ENCODE assay signal across 8 mouse cellular contexts in the genomic region with DNA sequence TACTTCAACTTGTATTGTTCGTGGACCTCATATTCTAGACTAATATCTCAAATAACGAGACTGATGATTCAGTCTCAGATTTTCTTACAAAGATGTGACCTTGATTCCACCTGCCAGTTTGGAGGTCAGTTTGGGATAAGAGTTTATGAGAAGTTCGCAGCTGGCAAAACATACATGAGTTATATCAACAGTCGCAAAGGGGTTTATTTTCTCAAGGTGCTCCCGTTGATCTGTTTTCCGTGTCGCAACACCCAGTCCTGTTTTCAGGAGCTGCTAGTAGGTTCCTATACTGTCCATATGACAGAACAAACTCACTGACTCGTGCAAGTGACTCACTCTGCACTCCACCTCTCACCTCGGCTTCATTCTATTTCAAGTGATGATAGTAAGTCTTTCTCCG. TPM values are rescaled to one million over a fixed set of nuclear protein-coding genes. Genes with fewer than 3 reads are reported as not detected.
A peak's percentile ranks its signal among the peaks of the same experiment; 100 is the strongest.
DNase-seq lines count a peak whose midpoint lies in the region; ATAC-seq lines count a peak whose summit lies in the region.

No protein-coding gene starts in this region.

- peak overlapping the region; percentile 43 for H3K9ac ChIP-seq in hindbrain, embryonic 15.5 days
- H3K9ac ChIP-seq in midbrain, embryonic 16.5 days (ENCODE audit: low read depth, low read length) = peak overlapping the region; percentile 58

- H3K4me1 ChIP-seq in hindbrain, embryonic 15.5 days (replicated peaks) = peaks cover 26% of the 10 kb centered on the region
- H3K4me1 ChIP-seq in midbrain, embryonic 16.5 days (ENCODE audit: control insufficient read depth, insufficient read depth, low read length) = peaks cover 16% of the 10 kb centered on the region

- peak; percentile 26 for DNase-seq in cerebellum, adult 11 months
- DNase-seq in cerebellum, postnatal 14 days = no peak
- peak; percentile 9 for DNase-seq in thymus, postnatal 14 days
- no peak for DNase-seq in thymus, postnatal 25 days
- no peak for DNase-seq in frontal cortex, postnatal 10 days (ENCODE audit: low spot score in 2 of 2)
- DNase-seq in embryo, embryonic 11 days = no peak

- H3K36me3 ChIP-seq in hindbrain, embryonic 15.5 days = no peaks in the 10 kb centered on the region
- no peaks in the 10 kb centered on the region for H3K36me3 ChIP-seq in midbrain, embryonic 16.5 days (ENCODE audit: control insufficient read depth, insufficient read depth, low read length)

- H3K9me3 ChIP-seq in hindbrain, embryonic 15.5 days = no peaks in the 10 kb centered on the region
- no peaks in the 10 kb centered on the region for H3K9me3 ChIP-seq in midbrain, embryonic 16.5 days (replicated peaks; ENCODE audit: control insufficient read depth, low read length, poor library complexity, severe bottlenecking)

- no peak for ATAC-seq in hindbrain, embryonic 15.5 days (ENCODE audit: low FRiP score, low read depth)
- no peak for ATAC-seq in midbrain, embryonic 16.5 days

- peak overlapping the region; percentile 93 for H3K4me3 ChIP-seq in hindbrain, embryonic 15.5 days
- H3K4me3 ChIP-seq in midbrain, embryonic 16.5 days (ENCODE audit: low read depth, low read length) = peak overlapping the region; percentile 94

- peak overlapping the region; percentile 60 for H3K4me2 ChIP-seq in hindbrain, embryonic 15.5 days
- H3K4me2 ChIP-seq in midbrain, embryonic 16.5 days (ENCODE audit: low read length) = peak overlapping the region; percentile 62

- peak overlapping the region; percentile 98 for H3K27ac ChIP-seq in hindbrain, embryonic 15.5 days (replicated peaks)
- peak overlapping the region; percentile 98 for H3K27ac ChIP-seq in midbrain, embryonic 16.5 days (ENCODE audit: low read length)

- H3K27me3 ChIP-seq in hindbrain, embryonic 15.5 days = no peaks in the 10 kb centered on the region
- H3K27me3 ChIP-seq in midbrain, embryonic 16.5 days (ENCODE audit: control insufficient read depth, insufficient read depth, low read depth, low read length) = no peaks in the 10 kb centered on the region

- WGBS in hindbrain, embryonic 15.5 days = 60% methylated on average over 10 of the region's 10 CpGs
- WGBS in midbrain, embryonic 16.5 days = 63% methylated on average over 10 of the region's 10 CpGs

RNA-seq across cellular contexts. Expression of a gene that starts 24.4 kb away (rescaled TPM):
- polyA plus RNA-seq in hindbrain, embryonic 15.5 days (2015; fragmentation: Nextera tagmentation; extraction: Ambion mirVana) = 0.10 TPM in 1 of 2 replicates, not detected in the other
- 0.29 TPM in 1 of 2 replicates, not detected in the other for polyA plus RNA-seq in midbrain, embryonic 16.5 days (2015; fragmentation: Nextera tagmentation; extraction: Ambion mirVana)

RNA-seq across cellular contexts. Expression of a gene that starts 24.6 kb away (rescaled TPM):
- polyA plus RNA-seq in hindbrain, embryonic 15.5 days (2015; fragmentation: Nextera tagmentation; extraction: Ambion mirVana) = 156 and 163 TPM in 2 replicates
- polyA plus RNA-seq in midbrain, embryonic 16.5 days (2015; fragmentation: Nextera tagmentation; extraction: Ambion mirVana) = 181 and 183 TPM in 2 replicates

Comparison
In these comparisons a context has a peak if more than half of its experiments do, and no peak if none do; other contexts are left out.
1. DNase-seq: peak in cerebellum, adult 11 months (single experiment) and thymus, postnatal 14 days (single experiment); none in cerebellum, postnatal 14 days (0 of 2), thymus, postnatal 25 days (single experiment), frontal cortex, postnatal 10 days (0 of 2) and embryo, embryonic 11 days (single experiment).